Mouse (Mus musculus) brain, embryonic 14.5 days (tissue): Measurements from ENCODE around the gene Hip1r. TPM values are rescaled to one million over a fixed set of nuclear protein-coding genes. Genes with fewer than 3 reads are reported as not detected.

ENCODE experiments used
- DNase-seq: peaks from one replicate; pipeline ENCODE4 v3.0.0-alpha.2; 2011; ENCODE audit warnings: low read depth
- CTCF ChIP-seq: fragments of 200-500 bp; IDR thresholded peaks from 2 replicates; pipeline ENCODE4 v1.5.1; 2012; ENCODE audit warnings: inconsistent platforms, mild to moderate bottlenecking, moderate library complexity, borderline replicate concordance; ENCODE audit not compliant: insufficient read depth, insufficient read length; ENCODE audit errors: extremely low read depth
- POLR2A ChIP-seq: fragments of 200-500 bp; IDR thresholded peaks from 2 replicates; pipeline ENCODE4 v1.6.1; 2012; ENCODE audit warnings: mild to moderate bottlenecking, inconsistent platforms, borderline replicate concordance; ENCODE audit not compliant: poor library complexity, insufficient read depth, insufficient read length, severe bottlenecking; ENCODE audit errors: extremely low read depth
- polyA plus RNA-seq: library from polyadenylated mRNA; depleted of rRNA; stranded (reverse); fragments of >200 nt; gene quantifications from 2 replicates; pipeline ENCODE4 v1.2.3, GENCODE M21; 2012

The Hip1r gene
- polyA plus RNA-seq, 1 experiment, result 23.9 TPM

GRCm38 (mm10) chr5:123952365-123953045, 20.9 kb upstream of the Hip1r start:
- no peak for DNase-seq
- TF ChIP-seq CTCF, result no peak
- no peak for TF ChIP-seq POLR2A

GRCm38 (mm10) chr5:123957213-123957612, 16.2 kb upstream of the Hip1r start:
- TF ChIP-seq CTCF, result no peak
- no peak for TF ChIP-seq POLR2A
- DNase-seq, result no peak

GRCm38 (mm10) chr5:123959018-123959417, 14.4 kb upstream of the Hip1r start:
- DNase-seq, result no peak
- no peak for TF ChIP-seq POLR2A
- TF ChIP-seq CTCF, result no peak

- no peak for TF ChIP-seq CTCF
- no peak for TF ChIP-seq POLR2A
- no peak for DNase-seq
These were observed 13.3 kb upstream of the Hip1r start for GRCm38 (mm10) chr5:123960129-123960528.

GRCm38 (mm10) chr5:123961046-123961445, 12.4 kb upstream of the Hip1r start:
- DNase-seq, result no peak
- TF ChIP-seq POLR2A, result no peak
- no peak for TF ChIP-seq CTCF

- DNase-seq, result no peak
- TF ChIP-seq CTCF, result no peak
These were observed 9.2 kb upstream of the Hip1r start for GRCm38 (mm10) chr5:123964208-123964607.

GRCm38 (mm10) chr5:123966759-123967158, 6.7 kb upstream of the Hip1r start:
- no peak for DNase-seq
- TF ChIP-seq POLR2A (no peak), CTCF (no peak)

GRCm38 (mm10) chr5:123968468-123968867, 5.0 kb upstream of the Hip1r start:
- no peak for DNase-seq
- TF ChIP-seq POLR2A (no peak), CTCF (no peak)

- no peak for DNase-seq
- no peak for TF ChIP-seq CTCF
- no peak for TF ChIP-seq POLR2A
These were observed 4.2 kb upstream of the Hip1r start for GRCm38 (mm10) chr5:123969216-123969615.

- TF ChIP-seq POLR2A (no peak), CTCF (no peak)
- DNase-seq, result no peak
These were observed 2.9 kb upstream of the Hip1r start for GRCm38 (mm10) chr5:123970576-123970975.

GRCm38 (mm10) chr5:123972453-123972852, 975 bp upstream of the Hip1r start:
- TF ChIP-seq CTCF, result no peak
- no peak for TF ChIP-seq POLR2A
- no peak for DNase-seq

GRCm38 (mm10) chr5:123974179-123974485, 704 bp downstream of the Hip1r start:
- peak; percentile 36 for DNase-seq
- TF ChIP-seq CTCF (no peak), POLR2A (no peak)
